Mouse (Mus musculus): Measurements from ENCODE around the gene Tyw5.

DNA sequence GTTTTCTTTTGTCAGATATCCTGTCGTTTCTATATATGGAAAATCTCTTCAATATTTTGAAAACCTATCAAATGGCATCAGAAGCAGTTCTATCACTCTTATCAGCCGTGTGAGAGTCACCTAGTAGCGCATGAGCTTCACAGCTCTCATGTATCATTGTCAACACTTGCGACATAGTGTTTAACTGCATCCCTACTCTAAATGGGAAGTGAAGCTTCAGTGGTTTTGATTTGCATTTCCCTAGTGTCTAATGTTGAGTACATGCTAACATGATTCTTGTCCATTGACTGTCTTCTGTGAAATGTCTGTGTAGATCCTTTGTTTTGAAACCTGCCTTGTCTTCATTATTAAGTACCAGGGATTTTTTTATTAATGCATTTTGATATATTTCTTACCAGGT lies 36.5 kb downstream of the Tyw5 start:
- no peak for TF ChIP-seq CTCF (IDR thresholded peaks at IDR 0.05; ENCODE audit: extremely low read depth, insufficient read length, insufficient replicate concordance, low read depth, low read length)
- no peak for TF ChIP-seq POLR2A (IDR thresholded peaks at IDR 0.05; ENCODE audit: low read depth, low read length)
